Mouse (Mus musculus) CH12.LX (cell line): ENCODE measurements around the gene Fut4. TPM values are rescaled to one million over a fixed set of nuclear protein-coding genes. Genes with fewer than 3 reads are reported as not detected.

Experiments
- DNase-seq: peaks from one replicate; pipeline ENCODE4 v3.0.0-alpha.2; 2013; ENCODE audit errors: extremely low read depth
- H3K27ac ChIP-seq: 2 replicates; pipeline ENCODE4 v1.5.1; 2012; ENCODE audit warnings: low read depth, mild to moderate bottlenecking, control low read depth, moderate library complexity; ENCODE audit not compliant: insufficient read depth
- H3K27me3 ChIP-seq: replicated peaks from 2 replicates; pipeline ENCODE3; 2012; ENCODE audit warnings: inconsistent platforms
- H3K36me3 ChIP-seq, 2 experiments: replicated peaks in 1 of 2; 2 replicates each; pipeline versions ENCODE3 to v1.6.1; 2012; ENCODE audit warnings: inconsistent platforms in 1 of 2, low read length in 1 of 2, mild to moderate bottlenecking in 1 of 2, mixed read lengths in 1 of 2, moderate library complexity in 1 of 2; ENCODE audit not compliant: control insufficient read depth in 1 of 2, insufficient read depth in 1 of 2
- H3K4me1 ChIP-seq, 2 experiments: 2 replicates each; pipeline ENCODE4 v1.6.1; 2012; ENCODE audit warnings: inconsistent platforms in 1 of 2, moderate library complexity in 1 of 2; ENCODE audit not compliant: insufficient read depth in 2 of 2, control insufficient read depth in 1 of 2
- H3K4me2 ChIP-seq: 2 replicates; pipeline ENCODE4 v1.6.1; 2012; ENCODE audit warnings: low read depth, mild to moderate bottlenecking, control low read depth; ENCODE audit not compliant: poor library complexity, insufficient read depth, severe bottlenecking
- H3K4me3 ChIP-seq, 3 experiments: fragments of 150-350 bp in 1 of 3; sonication (generic) in 1 of 3; replicated peaks in 1 of 3; 2 replicates each; pipeline versions ENCODE3 to v1.5.1; 2011 to 2012; ENCODE audit warnings: low read depth in 2 of 3, low read length in 2 of 3, mild to moderate bottlenecking in 2 of 3, moderate library complexity in 2 of 3, control low read depth in 1 of 3, improper control_type of control experiment in 1 of 3, inconsistent platforms in 1 of 3, mixed read lengths in 1 of 3; ENCODE audit not compliant: poor library complexity in 1 of 3
- H3K79me2 ChIP-seq: replicated peaks from 2 replicates; pipeline ENCODE4 v1.6.1; 2012; ENCODE audit warnings: mild to moderate bottlenecking, moderate library complexity; ENCODE audit not compliant: control insufficient read depth, poor library complexity, insufficient read depth, severe bottlenecking; ENCODE audit errors: extremely low read depth
- H3K9ac ChIP-seq: 2 replicates; pipeline ENCODE4 v1.6.1; 2012; ENCODE audit warnings: low read depth, mild to moderate bottlenecking, control low read depth, moderate library complexity; ENCODE audit not compliant: insufficient read depth
- H3K9me3 ChIP-seq: replicated peaks from 2 replicates; pipeline ENCODE3; 2012; ENCODE audit warnings: low read length, inconsistent platforms, mixed read lengths
- CHD2 ChIP-seq: IDR thresholded peaks from 2 replicates; pipeline ENCODE4 v1.6.1; 2011; ENCODE audit warnings: low read length, improper control_type of control experiment
- CTCF ChIP-seq, 2 experiments: IDR thresholded peaks in 1 of 2; conservative IDR thresholded peaks in 1 of 2; 2 replicates each; pipeline ENCODE4 v1.5.1; 2011 to 2012; ENCODE audit warnings: low read depth in 2 of 2, low read length in 2 of 2, improper control_type of control experiment in 1 of 2, inconsistent platforms in 1 of 2, mild to moderate bottlenecking in 1 of 2, moderate library complexity in 1 of 2
- ELF1 ChIP-seq: IDR thresholded peaks from 2 replicates; pipeline ENCODE4 v1.6.1; 2014; ENCODE audit warnings: low read depth, mild to moderate bottlenecking, inconsistent platforms, low read length, improper control_type of control experiment
- IRF4 ChIP-seq: IDR thresholded peaks from 2 replicates; pipeline ENCODE4 v1.6.1; 2014; ENCODE audit warnings: low read depth, mild to moderate bottlenecking, inconsistent platforms, low read length, improper control_type of control experiment
- MAFK ChIP-seq: IDR thresholded peaks from 2 replicates; pipeline ENCODE4 v1.6.1; 2011; ENCODE audit warnings: low read length, improper control_type of control experiment; ENCODE audit not compliant: insufficient replicate concordance
- MAZ ChIP-seq: IDR thresholded peaks from 2 replicates; pipeline ENCODE4 v1.6.1; 2012; ENCODE audit warnings: low read depth, mild to moderate bottlenecking, inconsistent platforms, low read length, improper control_type of control experiment, moderate library complexity
- POLR2AphosphoS2 ChIP-seq: IDR thresholded peaks from 2 replicates; pipeline ENCODE4 v1.6.1; 2011; ENCODE audit warnings: low read depth, low read length, improper control_type of control experiment
- RAD21 ChIP-seq: IDR thresholded peaks from 2 replicates; pipeline ENCODE4 v1.6.1; 2011; ENCODE audit warnings: low read depth, mild to moderate bottlenecking, low read length, improper control_type of control experiment, moderate library complexity
- SMC3 ChIP-seq: IDR thresholded peaks from 2 replicates; pipeline ENCODE4 v1.6.1; 2011; ENCODE audit warnings: low read depth, low read length, improper control_type of control experiment
- TCF12 ChIP-seq: IDR thresholded peaks from 2 replicates; pipeline ENCODE4 v1.6.1; 2014; ENCODE audit warnings: low read depth, mild to moderate bottlenecking, inconsistent platforms, low read length, improper control_type of control experiment
- UBTF ChIP-seq: IDR thresholded peaks from 2 replicates; pipeline ENCODE4 v1.6.1; 2012; ENCODE audit warnings: low read depth, mild to moderate bottlenecking, inconsistent platforms, low read length, improper control_type of control experiment, moderate library complexity
- USF1 ChIP-seq: IDR thresholded peaks from 2 replicates; pipeline ENCODE4 v1.6.1; 2014; ENCODE audit warnings: low read depth, mild to moderate bottlenecking, inconsistent platforms, low read length, improper control_type of control experiment
- ZMIZ1 ChIP-seq: IDR thresholded peaks from 2 replicates; pipeline ENCODE4 v1.6.1; 2012; ENCODE audit warnings: low read depth, mild to moderate bottlenecking, inconsistent platforms, low read length, improper control_type of control experiment
- ZNF384 ChIP-seq: IDR thresholded peaks from 2 replicates; pipeline ENCODE4 v1.6.1; 2012; ENCODE audit warnings: low read depth, low read length, improper control_type of control experiment, inconsistent platforms
- dilution Hi-C: fragments of 300-500 bp; cut with MboI; formaldehyde crosslinking; loops from 2 replicates; pipeline ENCODE4 v1.14.3; 2020; ENCODE audit warnings: low sequenced_read_pairs; ENCODE audit not compliant: extremely low pct_unique_long_range_greater_than_20kb, extremely low pct_ligation_motif_present
- in situ Hi-C: fragments of 300-500 bp; cut with MboI; formaldehyde crosslinking; loops from 3 replicates; pipeline ENCODE4 v1.14.3; 2019; ENCODE audit warnings: low sequenced_read_pairs, low pct_ligation_motif_present, low pct_unique_long_range_greater_than_20kb, mixed read lengths
- polyA plus RNA-seq: library from polyadenylated mRNA; unstranded; fragments of >175 nt; gene quantifications from 2 replicates; pipeline ENCODE4 v1.2.1, GENCODE M21; 2012; ENCODE audit warnings: low read depth; ENCODE audit not compliant: insufficient read length
- total RNA-seq, 2 experiments: library from RNA; depleted of rRNA; stranded (reverse); fragments of 300-350 nt in 1 of 2; fragments of >200 nt in 1 of 2; gene quantifications; 2 replicates each; pipeline ENCODE4 v1.2.3; 2012 to 2014

The Fut4 gene
- total and polyA plus RNA-seq, 3 experiments: not detected

DNA sequence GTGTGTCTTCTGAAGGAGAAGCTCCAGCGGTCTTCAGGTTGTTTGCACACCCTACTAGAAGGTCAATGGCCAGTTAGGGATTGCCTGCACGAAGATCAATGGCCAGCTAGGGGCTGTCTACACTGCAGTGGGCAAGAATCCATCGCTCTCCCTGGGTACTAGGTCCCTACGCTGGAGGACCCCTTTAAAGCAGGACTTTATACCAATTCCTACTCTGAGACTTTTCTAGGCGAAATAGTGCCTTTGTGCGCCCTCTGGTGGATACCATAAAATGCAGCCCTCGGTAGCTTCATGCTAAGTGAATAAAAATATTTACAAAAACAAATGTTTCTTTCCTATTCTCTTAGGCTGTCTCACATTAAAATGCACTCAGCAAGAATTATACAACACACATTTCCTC lies 12.6 kb upstream of the Fut4 start:
- Histone ChIP-seq H3K9me3 (no peaks in the 10 kb centered on the region), H3K27ac (no peak overlapping the region), H3K9ac (no peak overlapping the region), H3K36me3 (no peaks in the 10 kb centered on the region), H3K4me1 (peaks cover 0 to under 1% of the 10 kb centered on the region in 2 experiments; a peak in 2 of 4 replicates), H3K79me2 (no peaks in the 10 kb centered on the region), H3K27me3 (no peaks in the 10 kb centered on the region), H3K4me2 (no peak overlapping the region), H3K4me3 (no peak overlapping the region)
- dilution Hi-C loops (no loop called here), in situ Hi-C loops (no loop called here)
- TF ChIP-seq CTCF (conservative IDR thresholded peaks at IDR 0.05 in 1 of 2, IDR thresholded peaks at IDR 0.05 in 1 of 2; ENCODE audit: low read depth in 2 of 2, low read length in 2 of 2) (peak; percentile 53 to 74), ELF1 (no peak), SMC3 (peak; percentile 68), RAD21 (peak; percentile 60)
- DNase-seq: peak; percentile 49

DNA sequence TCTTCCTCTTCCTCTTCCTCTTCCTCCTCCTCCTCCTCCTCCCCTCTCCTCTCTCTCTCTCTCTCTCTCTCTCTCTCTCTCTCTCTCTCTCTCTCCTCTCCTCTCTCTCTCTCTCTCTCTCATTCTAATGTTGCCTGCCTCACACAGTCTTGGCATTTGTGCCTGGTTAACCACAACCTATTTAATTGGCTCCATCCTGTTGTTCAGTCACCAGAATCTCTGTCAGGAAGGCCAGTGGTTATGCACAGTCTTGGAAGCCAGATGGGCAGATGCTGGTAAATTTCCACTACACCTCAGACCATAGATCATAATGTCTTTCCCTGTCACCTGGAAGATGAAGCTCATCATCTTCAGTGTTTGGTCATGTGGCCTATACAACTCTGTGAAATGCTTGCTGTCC lies 7.1 kb upstream of the Fut4 start:
- Histone ChIP-seq H3K9me3 (no peaks in the 10 kb centered on the region), H3K9ac (no peak overlapping the region), H3K27me3 (no peaks in the 10 kb centered on the region), H3K4me1 (peaks cover 4 to 8% of the 10 kb centered on the region in 2 experiments)
- dilution Hi-C loops: no loop called here
- DNase-seq: no peak
- no peak for TF ChIP-seq TCF12
- TF ChIP-seq, all 38 proteins: peak for 0
- Histone ChIP-seq H3K79me2 (no peaks in the 10 kb centered on the region), H3K36me3 (no peaks in the 10 kb centered on the region), H3K4me3 (no peak overlapping the region), H3K27ac (no peak overlapping the region), H3K4me2 (no peak overlapping the region)
- in situ Hi-C loops: no loop called here

DNA sequence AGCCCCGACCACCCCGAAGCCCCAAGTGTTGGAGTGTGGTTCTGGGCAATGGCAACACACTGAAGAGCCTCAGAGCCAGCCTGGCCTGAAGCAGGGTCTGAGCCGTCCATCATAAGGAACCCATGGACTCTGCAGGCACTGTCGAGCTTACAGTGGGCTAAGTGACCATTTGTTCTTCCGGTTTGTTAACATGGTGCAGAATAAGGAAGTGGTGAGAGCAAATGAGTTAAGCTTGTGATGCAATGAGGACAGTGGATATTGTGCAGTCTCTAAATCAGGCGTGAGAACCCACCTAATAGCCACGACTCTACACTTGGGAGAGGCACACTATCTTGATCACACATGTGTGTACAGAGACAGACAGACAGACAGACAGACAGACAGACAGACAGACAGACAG lies 6.4 kb upstream of the Fut4 start:
- TF ChIP-seq IRF4: no peak
- peak; percentile 65; the same call in 1 of the 2 replicates for TF ChIP-seq ELF1
- no peak for TF ChIP-seq SMC3
- no peak for TF ChIP-seq USF1
- TF ChIP-seq POLR2AphosphoS2: no peak
- TF ChIP-seq ZMIZ1: no peak
- TF ChIP-seq MAZ: 0 out of 2 replicates have a peak, but pooled peaks have one; percentile 23
- no peak for TF ChIP-seq MAFK
- TF ChIP-seq ZNF384: no peak
- TF ChIP-seq CHD2: no peak
- TF ChIP-seq UBTF: no peak
- H3K79me2 ChIP-seq: no peaks in the 10 kb centered on the region
- dilution Hi-C loops: no loop called here
- no peaks in the 10 kb centered on the region for H3K9me3 ChIP-seq
- in situ Hi-C loops: no loop called here
- H3K27me3 ChIP-seq: no peaks in the 10 kb centered on the region
- H3K27ac ChIP-seq: no peak overlapping the region
- no peak for DNase-seq
- H3K36me3 ChIP-seq: no peaks in the 10 kb centered on the region
- no peak overlapping the region for H3K4me2 ChIP-seq
- no peak overlapping the region for H3K9ac ChIP-seq
- H3K4me1 ChIP-seq: peaks cover 4 to 8% of the 10 kb centered on the region in 2 experiments
- H3K4me3 ChIP-seq: no peak overlapping the region
